Mouse (Mus musculus) brain, embryonic 14.5 days (tissue): ENCODE measurements around the gene Gm38394. TPM values are rescaled to one million over a fixed set of nuclear protein-coding genes. Genes with fewer than 3 reads are reported as not detected.
A peak's percentile ranks its signal among the peaks of the same experiment; 100 is the strongest.

ENCODE experiments used
- DNase-seq: peaks from one replicate; pipeline ENCODE4 v3.0.0-alpha.2; 2011; ENCODE audit warnings: low read depth
- CTCF ChIP-seq: fragments of 200-500 bp; IDR thresholded peaks from 2 replicates; pipeline ENCODE4 v1.5.1; 2012; ENCODE audit warnings: inconsistent platforms, mild to moderate bottlenecking, moderate library complexity, borderline replicate concordance; ENCODE audit not compliant: insufficient read depth, insufficient read length; ENCODE audit errors: extremely low read depth
- POLR2A ChIP-seq: fragments of 200-500 bp; IDR thresholded peaks from 2 replicates; pipeline ENCODE4 v1.6.1; 2012; ENCODE audit warnings: mild to moderate bottlenecking, inconsistent platforms, borderline replicate concordance; ENCODE audit not compliant: poor library complexity, insufficient read depth, insufficient read length, severe bottlenecking; ENCODE audit errors: extremely low read depth
- polyA plus RNA-seq: library from polyadenylated mRNA; depleted of rRNA; stranded (reverse); fragments of >200 nt; gene quantifications from 2 replicates; pipeline ENCODE4 v1.2.3, GENCODE M21; 2012

Gm38394 gene
- polyA plus RNA-seq, 1 experiment: 7.3 TPM

GRCm38 (mm10) chr1:133662941-133663340, 1.8 kb upstream of the Gm38394 start:
- DNase-seq: no peak
- TF ChIP-seq CTCF (no peak), POLR2A (no peak)

GRCm38 (mm10) chr1:133660466-133661202, 484 bp downstream of the Gm38394 start, which contains the start of gene Zbed6:
TSS of gene Zbed6 (minus strand) at chr1:133660885.
- TF ChIP-seq POLR2A: no peak
- no peak for TF ChIP-seq CTCF
- peak; percentile 77 for DNase-seq

- TF ChIP-seq CTCF: no peak
- no peak for TF ChIP-seq POLR2A
- DNase-seq: no peak
These were observed 2.2 kb downstream of the Gm38394 start for GRCm38 (mm10) chr1:133658878-133659277.

- no peak for TF ChIP-seq POLR2A
- TF ChIP-seq CTCF: no peak
- DNase-seq: no peak
These were observed 4.3 kb downstream of the Gm38394 start for GRCm38 (mm10) chr1:133656811-133657210.

GRCm38 (mm10) chr1:133653033-133653432, 8.1 kb downstream of the Gm38394 start:
- TF ChIP-seq POLR2A (no peak), CTCF (no peak)
- no peak for DNase-seq

- TF ChIP-seq CTCF: no peak
- TF ChIP-seq POLR2A: no peak
These were observed 10.6 kb downstream of the Gm38394 start for GRCm38 (mm10) chr1:133650288-133651055.

GRCm38 (mm10) chr1:133645652-133646051, 15.5 kb downstream of the Gm38394 start:
- TF ChIP-seq POLR2A (no peak), CTCF (no peak)
- DNase-seq: no peak

More at GRCm38 (mm10) chr1:133650288-133651055, 10.6 kb downstream of the Gm38394 start:
- DNase-seq: no peak

GRCm38 (mm10) chr1:133641163-133641562, 20.0 kb downstream of the Gm38394 start:
- TF ChIP-seq POLR2A (no peak), CTCF (no peak)

GRCm38 (mm10) chr1:133638517-133638916, 22.6 kb downstream of the Gm38394 start:
- DNase-seq: no peak

More at GRCm38 (mm10) chr1:133641163-133641562, 20.0 kb downstream of the Gm38394 start:
- DNase-seq: no peak

GRCm38 (mm10) chr1:133632168-133632567, 28.9 kb downstream of the Gm38394 start:
- peak; percentile 29 for DNase-seq
- TF ChIP-seq CTCF (peak; percentile 15; the same call in 1 of the 2 replicates), POLR2A (no peak)

More at GRCm38 (mm10) chr1:133638517-133638916, 22.6 kb downstream of the Gm38394 start:
- TF ChIP-seq POLR2A: no peak
- no peak for TF ChIP-seq CTCF

- TF ChIP-seq POLR2A (no peak), CTCF (no peak)
- no peak for DNase-seq
These were observed 36.1 kb downstream of the Gm38394 start for GRCm38 (mm10) chr1:133625052-133625451.
